Mouse (Mus musculus) liver, embryonic 11.5 days (tissue): ENCODE measurements at regions not wholly inside any gene's neighbourhood (a gene's known extent, or its start where the extent isn't known, plus 50 kb on each side); places are given as distances from the start of the nearest gene placed in this dataset.

Source experiments
- ATAC-seq: fragments of 200-750 bp; cut with Nextera tagmentation; replicated peaks from 2 replicates; pipeline ENCODE4 v1.8.0; 2017; ENCODE audit warnings: moderate number of reproducible peaks, mild to moderate bottlenecking, moderate TSS enrichment, moderate library complexity; ENCODE audit not compliant: low FRiP score
- DNase-seq: peaks from one replicate; pipeline ENCODE4 v3.0.0-alpha.2; 2017; ENCODE audit warnings: low spot score
- H3K27ac ChIP-seq: fragments of 300-500 bp; sonication (generic); 2 replicates; pipeline ENCODE4 v1.5.1; 2014; ENCODE audit warnings: mild to moderate bottlenecking, low read depth, low read length, control low read depth
- H3K27me3 ChIP-seq: fragments of 300-500 bp; sonication (generic); replicated peaks from 2 replicates; pipeline ENCODE4 v1.6.1; 2014; ENCODE audit warnings: low read length, mixed read lengths; ENCODE audit not compliant: control insufficient read depth, insufficient read depth
- H3K36me3 ChIP-seq: fragments of 300-500 bp; sonication (generic); 2 replicates; pipeline ENCODE4 v1.6.1; 2014; ENCODE audit warnings: mild to moderate bottlenecking, low read length, moderate library complexity, mixed read lengths; ENCODE audit not compliant: control insufficient read depth, insufficient read depth
- H3K4me1 ChIP-seq: fragments of 300-500 bp; sonication (generic); replicated peaks from 2 replicates; pipeline ENCODE4 v1.6.1; 2014; ENCODE audit warnings: low read length, mixed read lengths; ENCODE audit not compliant: control insufficient read depth, insufficient read depth
- H3K4me2 ChIP-seq: fragments of 300-500 bp; sonication (generic); 2 replicates; pipeline ENCODE4 v1.6.1; 2014; ENCODE audit warnings: mild to moderate bottlenecking, control low read depth, moderate library complexity
- H3K4me3 ChIP-seq: fragments of 300-500 bp; sonication (generic); 2 replicates; pipeline ENCODE4 v1.5.1; 2014; ENCODE audit warnings: low read depth, low read length, control low read depth
- H3K9ac ChIP-seq: fragments of 300-500 bp; sonication (generic); 2 replicates; pipeline ENCODE4 v1.6.1; 2014; ENCODE audit warnings: low read depth, low read length, control low read depth
- H3K9me3 ChIP-seq: fragments of 300-500 bp; sonication (generic); 2 replicates; pipeline ENCODE4 v1.6.1; 2016; ENCODE audit warnings: low read length, inconsistent platforms, mixed read lengths; ENCODE audit not compliant: control insufficient read depth
- WGBS: fragments of 180-500 bp; shearing (Covaris S2); extraction: QIAGEN DNeasy Blood & Tissue Kit; methylation state at CpG from one replicate; pipeline ENCODE4 v1.1.7; 2014; 5-methylcytosine and 5-hydroxymethylcytosine counted together

GRCm38 (mm10) chr4:150721619-150722283 lies 69.8 kb upstream of the Slc45a1 start:
- no peak overlapping the region for H3K4me3 ChIP-seq
- no peaks in the 10 kb centered on the region; the same call in none of the 2 replicates for H3K4me1 ChIP-seq
- ATAC-seq (no peak), DNase-seq (no peak)
- H3K27me3 ChIP-seq: no peaks in the 10 kb centered on the region
- H3K9me3 ChIP-seq: no peaks in the 10 kb centered on the region
- H3K36me3 ChIP-seq: no peaks in the 10 kb centered on the region
- H3K9ac ChIP-seq: no peak overlapping the region
- H3K27ac ChIP-seq: no peak overlapping the region
- no peak overlapping the region for H3K4me2 ChIP-seq
- 41% methylated on average over 12 of the region's 12 CpGs for WGBS

GRCm38 (mm10) chr4:150717866-150718265 lies 65.9 kb upstream of the Slc45a1 start:
- H3K9ac ChIP-seq: no peak overlapping the region
- H3K27me3 ChIP-seq: no peaks in the 10 kb centered on the region
- DNase-seq: no peak
- H3K4me1 ChIP-seq: no peaks in the 10 kb centered on the region; the same call in 1 of the 2 replicates
- no peaks in the 10 kb centered on the region for H3K36me3 ChIP-seq
- 82% methylated on average over 7 of the region's 7 CpGs for WGBS
- H3K4me2 ChIP-seq: no peak overlapping the region
- H3K27ac ChIP-seq: no peak overlapping the region
- H3K9me3 ChIP-seq: no peaks in the 10 kb centered on the region
- no peak for ATAC-seq
- H3K4me3 ChIP-seq: no peak overlapping the region

- Histone ChIP-seq H3K4me2 (no peak overlapping the region), H3K27me3 (no peaks in the 10 kb centered on the region), H3K4me3 (no peak overlapping the region), H3K4me1 (no peaks in the 10 kb centered on the region), H3K36me3 (no peaks in the 10 kb centered on the region), H3K9me3 (no peaks in the 10 kb centered on the region), H3K9ac (no peak overlapping the region), H3K27ac (no peak overlapping the region)
- ATAC-seq (no peak), DNase-seq (no peak)
- WGBS: 67% methylated on average over 2 of the region's 2 CpGs
Measured at GRCm38 (mm10) chr4:150715051-150715450, 63.1 kb upstream of the Slc45a1 start.

- Histone ChIP-seq H3K9ac (no peak overlapping the region), H3K4me1 (peaks cover 8% of the 10 kb centered on the region; the same call in 1 of the 2 replicates), H3K36me3 (no peaks in the 10 kb centered on the region), H3K4me2 (no peak overlapping the region), H3K27me3 (no peaks in the 10 kb centered on the region), H3K27ac (no peak overlapping the region), H3K9me3 (no peaks in the 10 kb centered on the region), H3K4me3 (no peak overlapping the region)
- DNase-seq (no peak), ATAC-seq (no peak)
- 24% methylated on average over 5 of the region's 5 CpGs for WGBS
Measured at GRCm38 (mm10) chr4:150713291-150713690, 61.3 kb upstream of the Slc45a1 start.

GRCm38 (mm10) chr4:150712856-150713255 lies 60.9 kb upstream of the Slc45a1 start:
- no peak for ATAC-seq
- H3K27ac ChIP-seq: no peak overlapping the region
- WGBS: 67% methylated on average over 10 of the region's 10 CpGs
- H3K36me3 ChIP-seq: no peaks in the 10 kb centered on the region
- H3K27me3 ChIP-seq: no peaks in the 10 kb centered on the region
- H3K4me2 ChIP-seq: no peak overlapping the region
- H3K4me3 ChIP-seq: no peak overlapping the region
- H3K9me3 ChIP-seq: no peaks in the 10 kb centered on the region
- no peak overlapping the region for H3K9ac ChIP-seq
- H3K4me1 ChIP-seq: peaks cover 10% of the 10 kb centered on the region; the same call in 1 of the 2 replicates
- no peak for DNase-seq

- H3K36me3 ChIP-seq: no peaks in the 10 kb centered on the region
- no peaks in the 10 kb centered on the region for H3K27me3 ChIP-seq
- DNase-seq: no peak
- H3K9ac ChIP-seq: no peak overlapping the region
- WGBS: 85% methylated on average over 6 of the region's 6 CpGs
- H3K9me3 ChIP-seq: no peaks in the 10 kb centered on the region
- peaks cover 14% of the 10 kb centered on the region; the same call in 1 of the 2 replicates for H3K4me1 ChIP-seq
- no peak overlapping the region for H3K4me2 ChIP-seq
- H3K27ac ChIP-seq: no peak overlapping the region
- H3K4me3 ChIP-seq: no peak overlapping the region
- no peak for ATAC-seq
Measured at GRCm38 (mm10) chr4:150711646-150712045, 59.7 kb upstream of the Slc45a1 start.

GRCm38 (mm10) chr4:150709391-150710130 lies 57.6 kb upstream of the Slc45a1 start:
- no peak overlapping the region for H3K4me3 ChIP-seq
- no peaks in the 10 kb centered on the region; the same call in 1 of the 2 replicates for H3K27me3 ChIP-seq
- H3K4me1 ChIP-seq: peaks cover 19% of the 10 kb centered on the region
- no peaks in the 10 kb centered on the region for H3K36me3 ChIP-seq
- DNase-seq (no peak), ATAC-seq (no peak)
- no peaks in the 10 kb centered on the region for H3K9me3 ChIP-seq
- no peak overlapping the region for H3K27ac ChIP-seq
- no peak overlapping the region for H3K4me2 ChIP-seq
- H3K9ac ChIP-seq: no peak overlapping the region
- 53% methylated on average over 11 of the region's 11 CpGs for WGBS

GRCm38 (mm10) chr4:150708572-150708984 lies 56.6 kb upstream of the Slc45a1 start:
- Histone ChIP-seq H3K4me3 (no peak overlapping the region), H3K4me1 (peaks cover 19% of the 10 kb centered on the region), H3K4me2 (no peak overlapping the region), H3K9ac (no peak overlapping the region), H3K36me3 (no peaks in the 10 kb centered on the region), H3K27me3 (no peaks in the 10 kb centered on the region; the same call in 1 of the 2 replicates), H3K27ac (no peak overlapping the region), H3K9me3 (no peaks in the 10 kb centered on the region)
- WGBS: 72% methylated on average over 4 of the region's 4 CpGs
- DNase-seq: no peak
- no peak for ATAC-seq
